Mouse (Mus musculus) thymus, postnatal 36 days (tissue): ENCODE measurements around the gene Tarbp1.
"Not testable (repeated sequence)": the region's sequence is repeated elsewhere in the genome, so short reads cannot be mapped to it uniquely, and the experiment has no call there.

Experiments used
- DNase-seq, 2 experiments: peaks; one replicate each; pipeline ENCODE4 v3.0.0; 2022; ENCODE audit warnings: mixed read lengths in 2 of 2

The Tarbp1 gene

GRCm38 (mm10) chr8:126405030-126405429 lies 69.8 kb downstream of the Tarbp1 start:
- DNase-seq = no peak

- DNase-seq = not testable (repeated sequence)
These were observed 70.3 kb downstream of the Tarbp1 start for GRCm38 (mm10) chr8:126404550-126404949.

- no peak for DNase-seq
These were observed 76.5 kb downstream of the Tarbp1 start for GRCm38 (mm10) chr8:126398349-126398748.

GRCm38 (mm10) chr8:126395917-126396316 lies 78.9 kb downstream of the Tarbp1 start:
- DNase-seq = no peak

GRCm38 (mm10) chr8:126395386-126395785 lies 79.5 kb downstream of the Tarbp1 start:
- no peak for DNase-seq

GRCm38 (mm10) chr8:126391541-126391940 lies 83.3 kb downstream of the Tarbp1 start:
- DNase-seq = no peak

- DNase-seq = peak in 1 of 2 experiments; percentile 7
These were observed 87.3 kb downstream of the Tarbp1 start for GRCm38 (mm10) chr8:126387566-126387965.

GRCm38 (mm10) chr8:126382749-126383148 lies 92.1 kb downstream of the Tarbp1 start:
- peak in 1 of 2 experiments; percentile 6 for DNase-seq

GRCm38 (mm10) chr8:126382216-126382615 lies 92.6 kb downstream of the Tarbp1 start:
- no peak for DNase-seq

- DNase-seq = no peak
These were observed 93.6 kb downstream of the Tarbp1 start for GRCm38 (mm10) chr8:126381299-126381698.

- DNase-seq = no peak
These were observed 94.7 kb downstream of the Tarbp1 start for GRCm38 (mm10) chr8:126380141-126380540.

GRCm38 (mm10) chr8:126379580-126379979 lies 95.3 kb downstream of the Tarbp1 start:
- DNase-seq = no peak
